In genomic region chr10:13906261-13906741, GRCm38 (mm10) we compare ENCODE assay signal across 15 mouse cellular contexts. TPM values are rescaled to one million over a fixed set of nuclear protein-coding genes. Genes with fewer than 3 reads are reported as not detected.
DNase-seq lines count a peak whose midpoint lies in the region; ATAC-seq and TF ChIP-seq lines count a peak whose summit lies in the region.
"Had no signal": no experiment of that assay in that cellular context is flagged by ENCODE, and none has a peak within 500 bp of the region (broad histone marks: within the 10 kb centered on the region; RNA-seq: fewer than 3 reads in every experiment).

No protein-coding gene starts in this region.

- no peak for TF ChIP-seq CTCF in lung, adult 2 months (IDR thresholded peaks at IDR 0.05; ENCODE audit: insufficient read depth, low read length)

- no peak for ATAC-seq in heart, embryonic 11.5 days (replicated peaks; ENCODE audit: insufficient number of reproducible peaks, low FRiP score, low TSS enrichment)
- no peak for ATAC-seq in embryonic facial prominence, embryonic 14.5 days (ENCODE audit: low read depth)
- ATAC-seq: CD4-positive, CD25-positive, alpha-beta regulatory T cell, adult 4 months; liver, embryonic 12.5 days; midbrain, embryonic 16.5 days had no signal

- no peaks in the 10 kb centered on the region for H3K27me3 ChIP-seq in heart, embryonic 11.5 days (ENCODE audit: control insufficient read depth, insufficient read depth, low read length)
- H3K27me3 ChIP-seq in embryonic facial prominence, embryonic 14.5 days (replicated peaks; ENCODE audit: control insufficient read depth, insufficient read depth, low read length), result no peaks in the 10 kb centered on the region
- H3K27me3 ChIP-seq: heart, embryonic 15.5 days; liver, embryonic 12.5 days had no signal

- peak; percentile 75 for DNase-seq in heart, adult 11 months
- peak; percentile 20 to 37 for DNase-seq in left cerebral cortex, postnatal 25 days (ENCODE audit: low spot score in 2 of 2)
- DNase-seq in left cerebral cortex, postnatal 36 days (ENCODE audit: low spot score in 2 of 2), result no peak
- peak; percentile 67 to 70 for DNase-seq in cerebellum, adult 18-20 months
- peak; percentile 34 for DNase-seq in embryonic facial prominence, embryonic 14.5 days (ENCODE audit: low spot score)
- no peak for DNase-seq in lung, adult 2 months
- DNase-seq in right cerebral cortex, postnatal 36 days (ENCODE audit: low spot score in 2 of 2), result no peak
- DNase-seq: gastrocnemius, postnatal 36 days; lung, postnatal 14 days had no signal

- no peaks in the 10 kb centered on the region for H3K4me1 ChIP-seq in heart, embryonic 11.5 days (ENCODE audit: control insufficient read depth, insufficient read depth, low read length)
- no peaks in the 10 kb centered on the region for H3K4me1 ChIP-seq in embryonic facial prominence, embryonic 14.5 days (ENCODE audit: control insufficient read depth, insufficient read depth, low read length)
- no peaks in the 10 kb centered on the region for H3K4me1 ChIP-seq in lung, adult 2 months (ENCODE audit: control insufficient read depth, insufficient read depth, low read length)
- H3K4me1 ChIP-seq: heart, embryonic 15.5 days; liver, embryonic 12.5 days had no signal

- 68% methylated on average over 8 of the region's 8 CpGs for WGBS in heart, embryonic 11.5 days (ENCODE audit: insufficient replicate concordance)
- WGBS in embryonic facial prominence, embryonic 14.5 days, result 46% methylated on average over 8 of the region's 8 CpGs
- 49% methylated on average over 8 of the region's 8 CpGs for WGBS in lung, adult 2 months

- H3K36me3 ChIP-seq in heart, embryonic 11.5 days (ENCODE audit: control insufficient read depth, insufficient read depth, low read length), result no peaks in the 10 kb centered on the region
- no peaks in the 10 kb centered on the region for H3K36me3 ChIP-seq in embryonic facial prominence, embryonic 14.5 days (ENCODE audit: control insufficient read depth, insufficient read depth, low read length)
- H3K36me3 ChIP-seq: heart, embryonic 15.5 days; liver, embryonic 12.5 days had no signal

- H3K27ac ChIP-seq in heart, embryonic 11.5 days (ENCODE audit: low read depth, low read length), result no peak overlapping the region
- peak overlapping the region; percentile 35; the same call in 1 of the 2 replicates for H3K27ac ChIP-seq in embryonic facial prominence, embryonic 14.5 days (replicated peaks; ENCODE audit: low read depth, low read length)
- H3K27ac ChIP-seq: heart, embryonic 15.5 days; left cerebral cortex, adult 2 months; liver, embryonic 12.5 days had no signal

- H3K4me3 ChIP-seq in heart, embryonic 11.5 days (ENCODE audit: low read depth, low read length), result no peak overlapping the region
- no peak overlapping the region for H3K4me3 ChIP-seq in embryonic facial prominence, embryonic 14.5 days (ENCODE audit: low read depth, low read length)
- H3K4me3 ChIP-seq in lung, adult 2 months (replicated peaks; ENCODE audit: extremely low read depth, low read depth, low read length), result no peak overlapping the region
- H3K4me3 ChIP-seq: heart, embryonic 15.5 days; left cerebral cortex, adult 2 months; liver, embryonic 12.5 days had no signal

- H3K4me2 ChIP-seq in heart, embryonic 11.5 days, result no peak overlapping the region
- H3K4me2 ChIP-seq in embryonic facial prominence, embryonic 14.5 days (ENCODE audit: low read depth, low read length), result peak overlapping the region; percentile 37
- H3K4me2 ChIP-seq: heart, embryonic 15.5 days; liver, embryonic 12.5 days had no signal

- H3K9me3 ChIP-seq in heart, embryonic 11.5 days (replicated peaks; ENCODE audit: control insufficient read depth, low read length), result no peaks in the 10 kb centered on the region
- peaks cover 6% of the 10 kb centered on the region for H3K9me3 ChIP-seq in embryonic facial prominence, embryonic 14.5 days (ENCODE audit: control insufficient read depth, low read length)
- H3K9me3 ChIP-seq: heart, embryonic 15.5 days; liver, embryonic 12.5 days had no signal

- no peak for TF ChIP-seq POLR2A in lung, adult 2 months (IDR thresholded peaks at IDR 0.05; ENCODE audit: borderline replicate concordance, extremely low read depth, low read depth, low read length)

- intact Hi-C loops in left cerebral cortex, postnatal 25 days (cut with DNase I), result no loop called here
- intact Hi-C loops in left cerebral cortex, postnatal 36 days (cut with DNase I), result no loop called here

- H3K9ac ChIP-seq in heart, embryonic 11.5 days (ENCODE audit: low read depth, low read length), result no peak overlapping the region
- no peak overlapping the region for H3K9ac ChIP-seq in embryonic facial prominence, embryonic 14.5 days (ENCODE audit: low read depth, low read length)
- H3K9ac ChIP-seq: heart, embryonic 15.5 days; liver, embryonic 12.5 days had no signal

RNA-seq across cellular contexts. Expression of gene Aig1, which starts 37.5 kb away (rescaled TPM):
- polyA plus RNA-seq in heart, embryonic 11.5 days (2014; fragmentation: Nextera tagmentation; extraction: Ambion mirVana), result 38.3 and 41.7 TPM in 2 replicates
- total RNA-seq in left cerebral cortex, postnatal 25 days (2021), result 10 to 100 TPM; 55.5 to 62.7 TPM
- 10 to 100 TPM; 61.1 to 64.1 TPM for total RNA-seq in left cerebral cortex, postnatal 36 days (2021)
- polyA plus RNA-seq in embryonic facial prominence, embryonic 14.5 days (2014; fragmentation: Nextera tagmentation; extraction: Ambion mirVana), result 35.8 and 36.1 TPM in 2 replicates
- polyA plus RNA-seq in lung, adult 2 months (2012; rRNA removed), result 67.5 and 76.5 TPM in 2 replicates

RNA-seq across cellular contexts. Expression of gene Hivep2, which starts 59.6 kb away (rescaled TPM):
- polyA plus RNA-seq in heart, embryonic 11.5 days (2014; fragmentation: Nextera tagmentation; extraction: Ambion mirVana), result 7.3 and 8.0 TPM in 2 replicates
- 100 to 1,000 TPM; 250 to 277 TPM for total RNA-seq in left cerebral cortex, postnatal 25 days (2021)
- total RNA-seq in left cerebral cortex, postnatal 36 days (2021), result 100 to 1,000 TPM; 250 to 257 TPM
- polyA plus RNA-seq in embryonic facial prominence, embryonic 14.5 days (2014; fragmentation: Nextera tagmentation; extraction: Ambion mirVana), result 14.8 and 15.6 TPM in 2 replicates
- 7.9 and 11.0 TPM in 2 replicates for polyA plus RNA-seq in lung, adult 2 months (2012; rRNA removed)

Comparison
In these comparisons a context has a peak if more than half of its experiments do, and no peak if none do; other contexts are left out.
1. DNase-seq: peak in heart, adult 11 months (single experiment), left cerebral cortex, postnatal 25 days (2 of 2), cerebellum, adult 18-20 months (2 of 2) and embryonic facial prominence, embryonic 14.5 days (single experiment); none in left cerebral cortex, postnatal 36 days (0 of 2), lung, adult 2 months (single experiment) and right cerebral cortex, postnatal 36 days (0 of 2).